Mouse (Mus musculus): ENCODE results near the gene Usp18.

The Usp18 gene

DNA sequence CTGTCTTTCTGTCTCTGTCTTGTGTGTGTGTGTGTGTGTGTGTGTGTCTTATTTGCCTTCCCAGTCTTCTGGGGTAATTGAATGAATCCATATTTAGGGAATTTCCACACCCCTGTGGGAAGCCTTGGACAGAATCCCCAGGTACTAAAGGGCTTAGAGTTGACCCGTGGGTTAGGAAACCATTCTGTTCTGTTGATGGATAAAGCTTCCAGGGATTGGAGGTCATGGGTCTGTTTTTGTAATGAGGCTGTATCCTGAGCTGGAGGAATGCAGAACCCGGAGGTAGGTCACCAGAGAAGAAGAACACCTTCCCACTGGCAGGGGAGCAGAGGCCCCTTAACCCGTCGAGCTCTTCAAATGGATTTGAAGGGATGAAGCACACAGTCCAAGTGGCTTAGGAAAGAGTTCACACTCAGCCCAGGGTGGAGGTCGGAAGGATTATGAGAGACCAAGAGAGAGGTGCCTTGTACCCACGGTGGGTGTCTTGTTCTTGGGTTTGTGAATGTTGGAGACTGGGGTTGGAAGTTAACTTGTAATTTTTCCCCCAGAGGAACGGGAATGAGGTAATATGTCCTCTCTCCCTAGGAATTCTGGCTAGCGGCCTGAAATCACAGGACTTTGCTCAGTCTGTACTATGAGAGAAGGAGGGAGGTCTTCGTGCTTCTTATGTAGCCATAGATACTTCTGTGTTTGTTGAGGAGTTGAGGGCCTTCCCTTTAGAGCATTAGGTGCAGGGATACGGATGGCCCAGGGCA, 57.9 kb downstream of the Usp18 start:
- no peak for DNase-seq (ENCODE audit: low spot score)

DNA sequence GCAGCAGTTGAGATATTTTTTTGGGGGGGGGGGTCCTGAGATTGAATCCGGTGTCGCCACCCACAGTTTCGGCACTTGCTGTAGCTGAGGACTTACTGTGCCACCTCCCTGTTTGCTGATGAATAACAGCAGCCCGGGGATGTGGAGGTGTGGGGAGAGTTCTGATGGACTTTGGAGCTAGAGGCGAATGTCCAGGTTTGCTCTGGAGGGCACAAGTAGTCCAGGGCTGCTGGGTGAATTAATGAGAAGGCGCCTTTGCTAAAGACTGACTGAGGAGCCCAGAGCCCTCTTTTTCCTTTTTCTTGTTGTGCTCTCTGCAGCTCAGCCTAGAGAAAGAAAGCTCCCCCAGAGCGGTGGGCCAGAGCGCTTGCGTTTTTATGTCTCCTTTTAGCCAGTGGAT, 58.9 kb downstream of the Usp18 start:
- no peak for DNase-seq (ENCODE audit: low spot score)

DNA sequence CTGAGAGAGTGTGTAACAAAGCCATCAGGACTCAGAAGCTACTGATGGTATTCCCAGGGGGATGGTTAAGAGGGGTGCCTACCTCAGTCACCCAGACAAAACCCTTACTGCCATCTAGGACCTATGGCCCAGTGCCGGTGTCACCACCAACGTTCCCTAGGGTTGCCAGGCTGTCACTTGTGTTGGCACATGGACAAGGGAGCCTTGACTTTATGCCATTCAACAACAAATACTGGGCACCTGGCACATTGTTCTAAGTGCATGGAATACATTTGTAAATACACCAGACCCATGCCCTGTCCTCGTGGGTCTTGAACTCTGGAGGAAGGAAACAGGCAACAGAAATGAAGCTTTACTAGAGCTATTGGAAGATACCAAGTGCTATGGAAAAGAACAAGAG, 59.9 kb downstream of the Usp18 start:
- no peak for DNase-seq (ENCODE audit: low spot score)

DNA sequence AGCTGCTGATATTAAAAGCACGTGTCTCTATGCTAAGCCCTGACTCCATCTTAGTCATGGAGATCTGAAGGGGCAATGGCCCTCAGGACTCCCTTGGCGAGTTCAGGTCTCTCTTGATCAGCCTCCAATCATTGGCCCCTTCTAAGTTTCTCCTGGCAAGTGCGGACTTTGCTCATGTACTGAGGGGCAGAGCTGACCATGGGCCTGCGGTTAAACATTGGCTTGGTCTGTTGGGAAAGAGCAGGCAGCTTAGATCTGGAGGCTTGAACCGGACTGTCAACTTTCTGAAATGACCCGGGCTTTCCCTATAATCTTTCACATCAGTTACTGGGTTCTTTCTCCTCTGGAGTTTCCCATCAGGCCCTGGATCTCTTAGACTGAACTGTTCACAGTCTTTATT, 65.3 kb downstream of the Usp18 start:
- DNase-seq (ENCODE audit: low spot score): no peak

DNA sequence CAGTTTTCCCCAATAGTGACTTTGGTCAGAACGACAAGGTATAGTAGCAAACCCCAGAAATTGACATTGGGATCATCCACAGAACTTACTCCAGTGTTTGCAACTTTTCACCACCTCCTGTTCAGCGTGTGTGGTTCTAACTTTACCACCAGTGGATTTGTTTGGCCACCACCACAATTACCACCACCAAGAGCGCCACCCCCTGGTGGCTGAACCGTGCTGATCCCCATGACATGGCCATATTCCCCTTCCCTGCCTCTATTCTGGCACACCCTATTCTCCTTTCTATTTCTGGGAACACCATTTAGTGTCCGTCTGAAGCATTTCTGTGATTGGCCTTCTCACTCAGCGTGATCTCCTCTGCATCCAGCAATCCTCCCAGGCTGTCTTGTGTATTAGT, 73.4 kb downstream of the Usp18 start:
- no peak for DNase-seq (ENCODE audit: low spot score)
